Mouse (Mus musculus) lung, postnatal 0 days (tissue): ENCODE measurements at regions not wholly inside any gene's neighbourhood (a gene's known extent, or its start where the extent isn't known, plus 50 kb on each side); places are given as distances from the start of the nearest gene placed in this dataset.

Experiments used
- ATAC-seq: fragments of 200-750 bp; cut with Nextera tagmentation; 2 replicates; pipeline ENCODE4 v1.8.0; 2017; ENCODE audit warnings: moderate library complexity
- DNase-seq: peaks from one replicate; pipeline ENCODE4 v3.0.0-alpha.2; 2016; ENCODE audit warnings: low spot score
- H3K27ac ChIP-seq: fragments of 300-500 bp; sonication (generic); 2 replicates; pipeline ENCODE4 v1.5.1; 2014; ENCODE audit warnings: antibody characterized with exemption, mild to moderate bottlenecking, low read length, mixed read lengths
- H3K27me3 ChIP-seq: fragments of 300-500 bp; sonication (generic); replicated peaks from 2 replicates; pipeline ENCODE4 v1.6.1; 2014; ENCODE audit warnings: low read length, mixed read lengths; ENCODE audit not compliant: insufficient read depth
- H3K36me3 ChIP-seq: fragments of 300-500 bp; sonication (generic); 2 replicates; pipeline ENCODE4 v1.6.1; 2014; ENCODE audit warnings: low read length, mixed read lengths; ENCODE audit not compliant: insufficient read depth
- H3K4me1 ChIP-seq: fragments of 300-500 bp; sonication (generic); 2 replicates; pipeline ENCODE4 v1.6.1; 2014; ENCODE audit warnings: antibody characterized with exemption, low read depth, low read length, mixed read lengths; ENCODE audit not compliant: insufficient read depth
- H3K4me2 ChIP-seq: fragments of 300-500 bp; sonication (generic); replicated peaks from 2 replicates; pipeline ENCODE4 v1.6.1; 2014; ENCODE audit warnings: low read depth, mild to moderate bottlenecking, low read length, moderate library complexity, mixed read lengths
- H3K4me3 ChIP-seq: fragments of 300-500 bp; sonication (generic); 2 replicates; pipeline ENCODE4 v1.5.1; 2014; ENCODE audit warnings: low read depth, low read length
- H3K9ac ChIP-seq: fragments of 300-500 bp; sonication (generic); replicated peaks from 2 replicates; pipeline ENCODE4 v1.6.1; 2014; ENCODE audit warnings: low read depth, mild to moderate bottlenecking
- H3K9me3 ChIP-seq: fragments of 300-500 bp; sonication (generic); 2 replicates; pipeline ENCODE4 v1.6.1; 2016; ENCODE audit warnings: low read length, mixed read lengths
- CTCF ChIP-seq: IDR thresholded peaks from 2 replicates; pipeline ENCODE4 v1.5.1; 2016; ENCODE audit warnings: antibody characterized with exemption, mild to moderate bottlenecking
- EP300 ChIP-seq: IDR thresholded peaks from 2 replicates; pipeline ENCODE4 v1.6.1; 2016; ENCODE audit warnings: antibody characterized with exemption, mild to moderate bottlenecking, control low read depth
- WGBS: fragments of 180-500 bp; shearing (Covaris S2); extraction: QIAGEN DNeasy Blood & Tissue Kit; methylation state at CpG from one replicate; pipeline ENCODE4 v1.1.7; 2014; 5-methylcytosine and 5-hydroxymethylcytosine counted together

- TF ChIP-seq EP300, result peak; percentile 33; the same call in 1 of the 2 replicates
- no peak for TF ChIP-seq CTCF
- Histone ChIP-seq H3K9ac (no peak overlapping the region), H3K36me3 (no peaks in the 10 kb centered on the region), H3K4me3 (no peak overlapping the region), H3K4me2 (no peak overlapping the region), H3K4me1 (peaks cover 8% of the 10 kb centered on the region; the same call in 1 of the 2 replicates), H3K27me3 (no peaks in the 10 kb centered on the region; the same call in 1 of the 2 replicates), H3K9me3 (no peaks in the 10 kb centered on the region), H3K27ac (no peak overlapping the region)
- no peak for ATAC-seq
- whole genome bisulfite sequencing, result 68% methylated on average over 6 of the region's 6 CpGs
- DNase-seq, result no peak
Measured at GRCm38 (mm10) chr12:31143266-31143665, 69.6 kb downstream of the Fam110c start.

DNA sequence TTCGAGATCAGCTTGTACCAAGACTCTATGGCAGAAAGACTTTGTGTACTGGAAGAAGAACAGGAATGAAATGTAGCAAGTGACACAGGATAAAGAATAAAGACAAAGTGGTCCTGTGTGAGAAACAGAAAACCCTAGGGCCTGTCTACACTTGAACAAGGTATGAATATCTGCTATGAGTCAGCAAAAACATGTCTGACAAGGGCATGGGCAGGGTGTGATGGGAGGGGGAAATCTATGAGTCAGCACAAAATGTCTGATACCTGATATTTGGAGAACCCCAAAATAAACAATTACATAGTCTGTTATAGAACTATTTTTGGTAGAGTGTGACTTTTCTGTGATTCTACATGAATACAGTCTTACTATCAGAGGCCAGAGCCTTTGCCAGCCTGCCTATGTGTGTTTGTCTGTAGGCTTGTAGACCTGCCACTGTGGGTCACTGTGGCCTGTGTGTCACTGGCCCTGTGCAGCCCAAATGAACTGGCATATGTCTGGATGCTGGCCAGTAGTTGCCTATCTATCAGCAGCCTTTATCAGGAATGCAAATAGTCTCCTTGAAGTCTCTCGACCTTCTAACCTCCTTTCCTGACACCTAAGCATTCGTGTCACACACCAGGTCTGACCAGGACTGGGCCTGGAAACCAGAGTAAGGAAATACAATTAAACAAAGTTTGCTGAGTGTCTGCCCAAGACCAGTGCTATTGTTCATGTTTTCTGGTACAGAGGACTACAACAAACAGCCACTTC lies 71.5 kb downstream of the Fam110c start:
- DNase-seq, result peak; percentile 74
- H3K4me3 ChIP-seq, result no peak overlapping the region
- peak; percentile 68 for ATAC-seq
- H3K27me3 ChIP-seq, result no peaks in the 10 kb centered on the region; the same call in 1 of the 2 replicates
- H3K4me1 ChIP-seq, result peaks cover 10% of the 10 kb centered on the region
- no peaks in the 10 kb centered on the region for H3K9me3 ChIP-seq
- no peaks in the 10 kb centered on the region for H3K36me3 ChIP-seq
- H3K4me2 ChIP-seq, result no peak overlapping the region
- TF ChIP-seq EP300, result peak; percentile 48
- TF ChIP-seq CTCF, result peak; percentile 39; the same call in 1 of the 2 replicates
- H3K9ac ChIP-seq, result no peak overlapping the region
- WGBS, result 47% methylated on average over 3 of the region's 3 CpGs
- H3K27ac ChIP-seq, result peak overlapping the region; percentile 64

- peak; percentile 58 for TF ChIP-seq CTCF
- no peak for TF ChIP-seq EP300
- no peak overlapping the region for H3K9ac ChIP-seq
- H3K27me3 ChIP-seq, result no peaks in the 10 kb centered on the region
- no peaks in the 10 kb centered on the region for H3K9me3 ChIP-seq
- no peak overlapping the region for H3K4me3 ChIP-seq
- peaks cover 10% of the 10 kb centered on the region for H3K4me1 ChIP-seq
- peak overlapping the region; percentile 62 for H3K27ac ChIP-seq
- H3K4me2 ChIP-seq, result no peak overlapping the region
- no peaks in the 10 kb centered on the region for H3K36me3 ChIP-seq
- DNase-seq (peak; percentile 67), ATAC-seq (peak; percentile 54)
- 44% methylated on average over 11 of the region's 11 CpGs for WGBS
Measured at GRCm38 (mm10) chr12:31148417-31149356, 75.0 kb downstream of the Fam110c start.

- H3K4me3 ChIP-seq, result no peak overlapping the region
- H3K27me3 ChIP-seq, result no peaks in the 10 kb centered on the region
- H3K4me1 ChIP-seq, result peaks cover 5% of the 10 kb centered on the region; the same call in 1 of the 2 replicates
- ATAC-seq (no peak), DNase-seq (no peak)
- no peak for TF ChIP-seq EP300
- TF ChIP-seq CTCF, result no peak
- H3K9ac ChIP-seq, result no peak overlapping the region
- no peak overlapping the region for H3K4me2 ChIP-seq
- H3K36me3 ChIP-seq, result no peaks in the 10 kb centered on the region
- no peaks in the 10 kb centered on the region for H3K9me3 ChIP-seq
- no peak overlapping the region for H3K27ac ChIP-seq
- 95% methylated on average over 2 of the region's 2 CpGs for WGBS
Measured at GRCm38 (mm10) chr12:31153720-31154119, 80.1 kb downstream of the Fam110c start.

- DNase-seq (peak; percentile 48), ATAC-seq (peak; percentile 47)
- TF ChIP-seq CTCF (no peak), EP300 (no peak)
- no peak overlapping the region for H3K27ac ChIP-seq
- WGBS, result 48% methylated on average over 5 of the region's 5 CpGs
- peaks cover 9% of the 10 kb centered on the region; the same call in 1 of the 2 replicates for H3K4me1 ChIP-seq
- H3K9ac ChIP-seq, result no peak overlapping the region
- no peak overlapping the region for H3K4me2 ChIP-seq
- H3K4me3 ChIP-seq, result no peak overlapping the region
- H3K36me3 ChIP-seq, result no peaks in the 10 kb centered on the region
- no peaks in the 10 kb centered on the region for H3K27me3 ChIP-seq
- H3K9me3 ChIP-seq, result no peaks in the 10 kb centered on the region
Measured at GRCm38 (mm10) chr12:31154608-31155011, 80.9 kb downstream of the Fam110c start.

DNA sequence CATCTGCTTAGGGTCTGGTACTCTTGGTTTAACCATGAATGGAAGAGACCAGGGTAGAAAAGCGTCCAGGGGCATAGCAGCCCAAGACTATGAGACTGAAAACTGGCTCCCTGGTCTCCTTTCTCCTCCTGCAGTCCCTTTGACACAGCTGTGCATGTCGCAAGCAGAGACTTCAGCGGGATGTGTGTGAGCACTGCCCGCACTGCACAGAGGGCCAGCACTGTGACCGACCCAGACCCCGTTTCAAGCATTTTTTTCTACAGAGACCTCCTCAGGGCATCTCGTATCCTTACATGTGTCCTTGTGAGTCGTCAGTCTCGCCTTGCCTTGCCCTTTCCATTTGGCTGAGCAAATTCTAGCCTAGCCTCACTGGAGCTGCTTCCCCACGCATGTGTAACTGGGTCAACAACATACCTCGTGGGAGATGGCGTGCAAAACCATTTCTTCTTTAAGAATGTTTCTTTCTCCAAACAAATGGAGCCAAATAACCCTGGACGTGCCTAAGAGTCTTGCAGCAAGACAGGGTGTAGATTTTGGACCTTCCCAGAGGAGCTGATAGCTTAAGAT lies 82.6 kb downstream of the Fam110c start:
- H3K27ac ChIP-seq, result no peak overlapping the region

More for the DNA sequence above, 82.6 kb downstream of the Fam110c start:
- Histone ChIP-seq H3K4me1 (peaks cover 9% of the 10 kb centered on the region; the same call in 1 of the 2 replicates), H3K36me3 (no peaks in the 10 kb centered on the region), H3K4me3 (no peak overlapping the region), H3K9me3 (no peaks in the 10 kb centered on the region), H3K9ac (no peak overlapping the region), H3K27me3 (no peaks in the 10 kb centered on the region), H3K4me2 (no peak overlapping the region)
- 61% methylated on average over 13 of the region's 13 CpGs for WGBS
- no peak for TF ChIP-seq CTCF
- ATAC-seq, result peak; percentile 28; the same call in 1 of the 2 replicates
- no peak for DNase-seq
